Mouse (Mus musculus): ENCODE results near the gene Cklf.
"Not testable (repeated sequence)": the region's sequence is repeated elsewhere in the genome, so short reads cannot be mapped to it uniquely, and the experiment has no call there.

- TF ChIP-seq HCFC1 (IDR thresholded peaks at IDR 0.05; ENCODE audit: borderline replicate concordance, insufficient read depth, low read length); CHD2 (IDR thresholded peaks at IDR 0.05; ENCODE audit: low read depth, low read length); MAFK (IDR thresholded peaks at IDR 0.05; ENCODE audit: insufficient read depth, low read depth, low read length): not testable (repeated sequence)
Observed at GRCm38 (mm10) chr8:104312023-104312422, 61.4 kb downstream of the Cklf start.

All from ES-E14 (cell line).